Mouse (Mus musculus) lung, postnatal 36 days (tissue): ENCODE measurements around the gene Rchy1.

Source experiments
- DNase-seq: peaks from one replicate; pipeline ENCODE4 v3.0.0; 2022; ENCODE audit warnings: mixed read lengths

Gene Rchy1

DNA sequence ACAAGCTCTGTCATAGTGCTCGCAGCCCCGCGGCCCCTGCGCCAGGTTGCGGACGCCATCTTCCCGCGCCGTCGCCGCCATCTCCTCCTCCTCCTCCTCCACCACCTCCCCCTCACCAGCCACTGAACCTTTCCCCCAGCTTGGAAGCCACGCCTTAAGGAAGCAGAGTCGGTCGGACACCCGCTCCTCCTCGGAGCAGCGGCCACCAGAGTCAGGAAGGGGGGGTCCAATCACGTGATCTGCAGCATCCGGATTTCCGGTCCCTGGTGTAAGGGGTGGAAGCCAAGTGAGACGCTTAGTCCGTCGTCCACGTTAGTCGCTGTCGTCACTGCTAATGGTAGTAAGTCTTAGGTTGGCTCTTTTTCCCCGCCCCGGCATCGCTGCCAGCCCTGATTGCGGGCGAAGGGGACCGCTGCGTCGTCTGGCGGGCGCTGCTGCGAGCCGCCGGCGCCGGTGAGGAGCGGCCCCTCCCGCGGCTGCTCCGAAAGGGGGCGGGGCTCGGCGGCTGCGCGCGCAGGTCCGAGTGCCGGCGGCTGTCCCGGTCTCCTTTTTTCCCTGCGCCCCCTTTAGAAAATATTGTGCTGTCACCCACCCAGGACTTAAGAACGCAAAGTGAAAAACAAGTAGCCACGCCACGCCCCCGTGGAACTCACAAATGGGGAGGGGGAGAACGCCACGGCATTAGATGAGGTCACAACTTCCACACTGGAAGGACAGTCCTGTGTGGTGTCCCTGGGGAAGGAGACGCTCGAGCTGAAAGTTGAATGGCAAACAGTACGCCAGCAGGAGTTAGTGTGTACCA, at the start of gene Rchy1:
TSS of gene Rchy1 (minus strand) at position 430 of the 802 bp plus-strand sequence.
- DNase-seq: peak; percentile 97

DNA sequence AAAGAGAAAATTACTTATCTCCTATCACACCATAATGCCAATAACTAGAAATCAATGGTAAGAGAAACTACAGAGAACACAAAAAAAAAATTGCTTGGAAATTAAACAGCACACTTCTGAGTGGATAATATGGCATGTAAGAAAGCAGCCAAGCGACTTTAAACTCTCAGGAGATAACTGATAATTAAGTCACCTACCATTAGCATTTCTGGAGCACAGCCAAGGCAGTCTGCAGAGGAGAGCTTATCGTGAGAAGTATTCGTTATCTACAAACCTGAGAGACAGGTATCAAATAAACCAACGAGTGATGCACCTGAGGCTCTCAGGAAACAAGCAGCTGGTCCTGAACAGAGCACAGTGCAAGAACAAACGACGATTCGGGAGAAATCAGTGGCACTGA, 48.9 kb upstream of the Rchy1 start:
- no peak for DNase-seq

GRCm38 (mm10) chr5:92009827-92010226, 47.0 kb upstream of the Rchy1 start:
- DNase-seq: no peak

GRCm38 (mm10) chr5:92003011-92003410, 40.1 kb upstream of the Rchy1 start:
- peak; percentile 61 for DNase-seq

DNA sequence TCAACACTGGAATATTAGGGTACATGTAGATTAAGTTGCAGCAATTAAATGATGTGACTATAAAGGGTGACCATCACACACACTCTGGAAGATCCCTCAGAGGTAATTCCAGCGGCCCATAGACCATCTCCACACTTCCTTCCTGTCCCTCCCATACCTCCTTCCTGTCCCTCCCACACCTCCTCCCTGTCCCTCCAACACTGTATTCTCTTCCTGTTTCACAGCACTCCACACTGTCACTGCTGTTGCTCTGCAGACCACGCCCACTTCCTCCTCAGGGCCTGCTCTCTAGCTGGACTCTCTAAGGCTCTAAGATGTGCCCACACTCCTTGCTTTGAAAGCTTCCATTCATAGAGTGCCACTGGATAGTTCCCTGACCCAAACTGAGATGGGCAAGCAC, 37.9 kb upstream of the Rchy1 start:
- DNase-seq: peak; percentile 61

DNA sequence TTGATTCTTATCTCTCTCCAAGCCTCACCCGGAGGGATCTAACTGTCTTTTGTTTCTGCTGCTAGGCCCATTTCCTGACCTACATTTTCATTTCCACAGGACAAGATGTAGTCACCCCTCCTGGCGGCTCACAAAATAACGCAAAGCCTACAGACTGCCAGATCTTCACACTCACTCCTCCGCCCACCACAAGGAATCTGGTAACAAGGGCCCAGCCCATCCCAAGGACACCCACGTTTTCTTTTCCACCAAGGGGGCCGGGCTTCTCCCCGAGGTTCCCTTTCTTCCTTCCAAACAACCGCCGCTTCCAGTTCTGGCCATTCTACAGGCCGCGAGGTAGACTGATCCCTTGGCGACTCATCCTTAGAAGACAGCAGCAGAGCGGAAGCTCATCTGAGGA, 31.7 kb upstream of the Rchy1 start:
- no peak for DNase-seq

- DNase-seq: no peak
These were observed 30.2 kb upstream of the Rchy1 start for GRCm38 (mm10) chr5:91993061-91993460.

- DNase-seq: no peak
These were observed 28.5 kb upstream of the Rchy1 start for GRCm38 (mm10) chr5:91991191-91991937.

DNA sequence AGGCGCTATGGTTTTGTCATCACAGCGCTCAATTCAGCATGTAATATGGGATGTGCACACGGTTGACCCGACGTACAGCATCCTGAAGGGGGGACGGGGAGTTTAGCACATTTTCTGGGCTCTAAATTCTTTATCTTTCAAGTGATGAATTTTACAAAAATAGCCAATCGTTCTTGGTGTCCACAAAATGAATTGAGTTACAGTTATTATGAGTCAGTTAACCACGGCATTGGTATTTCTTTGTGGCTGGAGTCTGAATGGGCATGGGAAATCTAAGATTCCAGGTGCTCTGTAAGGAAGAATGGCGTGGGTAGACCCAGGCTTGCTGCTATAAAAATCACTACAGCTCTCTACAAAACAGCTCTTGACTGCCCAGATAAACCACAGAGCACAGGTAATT, 26.4 kb upstream of the Rchy1 start:
- DNase-seq: no peak

DNA sequence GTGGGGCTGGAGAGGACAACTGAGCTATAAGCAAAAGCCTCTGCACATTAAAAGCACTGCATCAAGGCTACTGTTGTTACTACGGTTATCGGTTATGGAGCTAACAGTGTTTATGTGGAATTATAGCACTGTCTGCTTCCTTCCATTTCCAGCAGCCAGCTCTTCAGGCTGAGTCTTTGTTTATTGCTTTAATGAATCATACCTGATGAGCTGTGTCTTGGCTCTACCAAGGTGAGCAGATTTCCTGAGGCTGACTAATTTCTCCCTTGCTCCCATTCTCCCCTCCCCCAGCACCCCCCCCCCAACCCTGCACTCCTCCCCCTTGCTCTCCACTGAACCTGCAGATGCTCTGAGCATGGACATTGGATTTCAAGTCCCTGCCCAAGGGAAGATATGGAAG, 24.9 kb upstream of the Rchy1 start:
- DNase-seq: no peak

GRCm38 (mm10) chr5:91987236-91987635, 24.4 kb upstream of the Rchy1 start, which contains the start of gene Odaph:
TSS of gene Odaph (plus strand) at chr5:91987475.
- no peak for DNase-seq

- DNase-seq: no peak
These were observed 22.9 kb upstream of the Rchy1 start for GRCm38 (mm10) chr5:91985721-91986120.

DNA sequence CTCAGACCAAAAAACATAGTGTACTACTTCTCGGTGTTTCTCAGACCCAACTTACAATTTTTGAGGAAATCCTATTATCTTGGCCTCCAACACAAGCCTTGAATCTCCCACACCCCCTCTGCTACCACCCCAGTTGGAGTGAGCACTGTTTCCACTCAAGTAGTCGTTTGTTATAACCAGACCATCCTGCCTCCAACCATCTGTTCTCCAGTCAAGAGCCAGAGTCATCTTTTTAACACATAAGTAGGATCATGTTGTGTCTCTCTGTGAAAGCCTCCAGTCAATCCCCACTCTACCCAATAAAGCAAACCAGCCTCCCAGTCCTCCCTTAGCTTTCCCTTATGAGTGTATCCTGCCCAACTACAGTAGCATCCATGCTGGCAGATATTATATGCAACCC, 20.6 kb upstream of the Rchy1 start:
- DNase-seq: no peak

GRCm38 (mm10) chr5:91981176-91981840, 18.4 kb upstream of the Rchy1 start:
- no peak for DNase-seq

- no peak for DNase-seq
These were observed 14.5 kb upstream of the Rchy1 start for GRCm38 (mm10) chr5:91977397-91977770.

DNA sequence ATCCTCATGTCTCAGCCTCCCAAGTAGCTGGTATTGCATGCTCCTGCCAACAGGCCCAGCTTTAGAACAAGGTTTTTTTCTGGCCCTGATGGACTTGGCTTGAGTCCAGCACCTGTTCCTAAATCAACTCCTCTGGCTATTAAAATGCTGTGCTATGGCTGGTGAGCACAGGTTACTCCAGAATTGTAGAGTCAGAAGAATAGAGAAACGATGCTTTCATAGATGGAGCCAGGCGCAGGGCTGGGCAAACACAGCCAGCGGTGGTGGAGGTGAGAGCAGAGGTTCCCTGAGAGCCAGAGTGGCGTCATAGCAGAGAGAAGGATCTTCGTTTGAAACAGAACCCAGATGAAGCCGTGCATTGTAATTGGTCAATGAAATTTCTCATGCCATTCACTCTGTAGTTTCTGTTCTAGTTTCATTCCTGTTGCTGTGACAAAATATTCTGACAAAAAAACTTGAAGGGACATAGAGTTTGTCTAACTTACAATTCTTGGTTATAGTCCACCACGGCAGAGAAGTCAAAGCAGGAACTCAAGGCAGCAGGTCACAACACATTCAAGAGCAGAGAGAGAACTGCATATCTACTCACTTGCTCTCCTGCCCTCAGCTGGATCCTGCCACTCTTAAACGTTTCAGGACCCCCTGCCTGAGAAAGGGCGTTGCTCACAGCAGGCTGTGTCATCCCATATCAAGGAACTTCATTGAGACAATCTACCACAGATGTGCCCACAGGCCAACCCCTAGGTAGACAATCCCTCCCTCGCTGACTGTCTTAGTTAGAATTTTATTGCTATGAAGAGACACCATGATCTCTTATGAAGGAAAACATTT, 13.9 kb upstream of the Rchy1 start:
- no peak for DNase-seq

GRCm38 (mm10) chr5:91975758-91976157, 12.9 kb upstream of the Rchy1 start:
- DNase-seq: no peak

DNA sequence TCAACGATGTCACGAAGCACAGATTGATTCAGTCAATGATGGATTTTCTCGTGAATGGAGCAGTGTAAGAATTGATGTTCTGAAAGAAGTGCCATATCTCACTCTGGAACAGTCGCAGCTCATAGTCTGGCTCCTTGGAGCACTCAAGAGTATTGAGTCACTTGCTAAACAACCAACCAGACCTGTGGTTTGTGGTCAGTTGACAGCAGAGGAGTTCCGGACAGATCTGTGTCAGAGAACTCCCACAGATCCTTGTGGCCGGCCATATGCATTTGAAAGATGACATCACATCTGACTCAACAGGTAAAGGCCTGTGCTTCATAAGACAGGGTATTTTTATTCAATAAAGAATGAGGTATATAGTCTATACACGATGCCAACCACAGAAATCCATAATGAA, 11.1 kb upstream of the Rchy1 start:
- DNase-seq: no peak

- no peak for DNase-seq
These were observed 9.2 kb upstream of the Rchy1 start for GRCm38 (mm10) chr5:91972046-91972445.

- DNase-seq: peak; percentile 86
These were observed 619 bp downstream of the Rchy1 start for GRCm38 (mm10) chr5:91962259-91962638.

DNA sequence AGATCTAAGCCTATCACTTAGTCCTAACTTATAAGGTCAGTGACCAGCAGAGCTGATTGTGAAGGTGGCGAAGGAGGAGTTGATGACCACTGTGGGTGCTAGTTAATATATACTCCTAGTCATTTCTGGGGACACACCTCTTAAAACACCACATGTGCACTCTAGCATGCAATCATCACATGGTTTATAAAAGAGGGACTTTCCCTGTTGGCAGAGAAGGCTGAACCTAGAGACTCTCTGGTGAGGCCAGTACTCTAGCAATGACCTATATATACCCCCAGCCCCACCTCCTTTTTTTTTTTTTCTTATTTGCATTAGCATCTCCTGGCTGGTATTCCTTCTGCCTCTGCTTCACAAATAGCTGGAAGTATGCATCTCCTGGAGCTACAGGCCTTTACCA, 1.5 kb downstream of the Rchy1 start:
- peak; percentile 48 for DNase-seq

DNA sequence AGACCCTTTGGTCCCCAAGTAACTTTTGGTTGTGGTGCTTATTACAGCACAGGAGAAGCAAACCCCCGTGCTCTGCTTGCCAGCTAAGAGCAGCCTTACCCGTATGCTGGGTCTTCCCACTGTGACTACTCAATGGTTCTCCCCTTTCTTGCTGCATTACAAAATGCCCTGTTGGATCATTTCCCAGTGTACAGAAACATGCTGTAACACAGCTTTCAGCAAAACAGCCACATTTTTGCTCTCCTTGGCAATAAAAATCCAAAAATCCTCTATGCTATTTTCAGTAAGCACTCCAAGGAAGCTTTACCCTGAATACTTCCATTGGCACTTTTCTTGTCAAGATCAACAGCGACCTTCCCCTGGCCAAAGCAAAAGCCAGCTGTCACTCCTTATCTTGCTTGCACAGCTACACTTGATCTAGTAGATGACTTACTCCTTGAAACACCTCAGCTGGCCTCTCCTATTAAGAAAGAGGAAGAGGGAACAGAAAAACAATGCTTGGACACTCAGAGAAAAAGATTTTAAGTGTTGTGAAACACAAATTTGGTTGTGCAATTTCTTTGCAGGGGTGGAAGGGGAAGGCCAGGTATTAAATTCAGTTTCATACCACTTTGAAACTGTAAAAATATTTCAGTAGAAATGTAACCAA, 2.1 kb downstream of the Rchy1 start:
- DNase-seq: peak; percentile 69
